Mouse (Mus musculus): ENCODE results near the gene Rrp12. TPM values are rescaled to one million over a fixed set of nuclear protein-coding genes. Genes with fewer than 3 reads are reported as not detected.

Gene Rrp12
- polyA plus RNA-seq (2012; fragmentation: generic; extraction: Trizol), result 10 to 100 TPM in 1 of 2 experiments, 1 to 10 TPM in 1; 5.0 to 21.2 TPM

GRCm38 (mm10) chr19:41895460-41896318 is at the start of gene Rrp12:
Rrp12 (minus strand) TSS chr19:41896173.

GRCm38 (mm10) chr19:41933179-41934086 is 37.5 kb upstream of the Rrp12 start, which contains the start of the genes Exosc1 and Zdhhc16:
Exosc1 (minus strand) TSS chr19:41933423.
Zdhhc16 (plus strand) TSS chr19:41933480.

GRCm38 (mm10) chr19:41911178-41912073 is 15.5 kb upstream of the Rrp12 start, which contains the start of gene Pgam1:
Pgam1 (plus strand) TSS chr19:41911923.

GRCm38 (mm10) chr19:41847992-41848851 is 47.8 kb downstream of the Rrp12 start, which contains the start of gene Frat2:
Frat2 (minus strand) TSS chr19:41848132.

GRCm38 (mm10) chr19:41829381-41830105 is 66.4 kb downstream of the Rrp12 start, which contains the start of gene Frat1:
Frat1 (plus strand) TSS chr19:41829970.

Other genes starting within 250 kb of the Rrp12 start
- gene Slit1, start 152.5 kb downstream of the Rrp12 start, polyA plus RNA-seq (2012; fragmentation: generic; extraction: Trizol), result not detected
- gene Arhgap19, start 94.1 kb downstream of the Rrp12 start, polyA plus RNA-seq (2012; fragmentation: generic; extraction: Trizol), result 10 to 100 TPM in 1 of 2 experiments, under 1 TPM in 1; 0.87 to 10.5 TPM
- gene Frat1, start 66.2 kb downstream of the Rrp12 start, polyA plus RNA-seq (2012; fragmentation: generic; extraction: Trizol), result 1 to 10 TPM in 1 of 2 experiments, under 1 TPM in 1; 0.11 to 3.5 TPM
- gene Frat2, start 48.0 kb downstream of the Rrp12 start, polyA plus RNA-seq (2012; fragmentation: generic; extraction: Trizol), result 1 to 10 TPM in 1 of 2 experiments, under 1 TPM in 1; 0.50 to 4.9 TPM
- 100 to 1,000 TPM; 304 to 538 TPM for gene Pgam1, start 15.8 kb upstream of the Rrp12 start, polyA plus RNA-seq (2012; fragmentation: generic; extraction: Trizol)
- gene Exosc1, start 37.2 kb upstream of the Rrp12 start, polyA plus RNA-seq (2012; fragmentation: generic; extraction: Trizol), result 10 to 100 TPM; 21.8 to 30.0 TPM
- 10 to 100 TPM; 48.3 to 54.1 TPM for gene Zdhhc16, start 37.3 kb upstream of the Rrp12 start, polyA plus RNA-seq (2012; fragmentation: generic; extraction: Trizol)
- gene Mms19, start 85.0 kb upstream of the Rrp12 start, polyA plus RNA-seq (2012; fragmentation: generic; extraction: Trizol), result 10 to 100 TPM; 24.7 to 41.5 TPM
- 10 to 100 TPM; 51.9 to 95.9 TPM for gene Ubtd1, start 85.6 kb upstream of the Rrp12 start, polyA plus RNA-seq (2012; fragmentation: generic; extraction: Trizol)
- under 1 TPM; 0.08 to 0.25 TPM for gene Ankrd2, start 139.8 kb upstream of the Rrp12 start, polyA plus RNA-seq (2012; fragmentation: generic; extraction: Trizol)
- gene Hoga1, start 149.4 kb upstream of the Rrp12 start, polyA plus RNA-seq (2012; fragmentation: generic; extraction: Trizol), result 1 to 10 TPM in 1 of 2 experiments, under 1 TPM in 1; 0.44 to 3.4 TPM
- under 1 TPM; 0.02 to 0.35 TPM for gene 4933411K16Rik, start 156.1 kb upstream of the Rrp12 start, polyA plus RNA-seq (2012; fragmentation: generic; extraction: Trizol)
- gene Morn4, start 190.2 kb upstream of the Rrp12 start, polyA plus RNA-seq (2012; fragmentation: generic; extraction: Trizol), result 10 to 100 TPM; 17.0 to 38.3 TPM
- gene Pi4k2a, start 194.3 kb upstream of the Rrp12 start, polyA plus RNA-seq (2012; fragmentation: generic; extraction: Trizol), result 10 to 100 TPM; 12.0 to 26.5 TPM
- gene Avpi1, start 232.9 kb upstream of the Rrp12 start, polyA plus RNA-seq (2012; fragmentation: generic; extraction: Trizol), result 100 to 1,000 TPM in 1 of 2 experiments, 10 to 100 TPM in 1; 94.1 to 242 TPM